Mouse (Mus musculus): ENCODE measurements at regions not wholly inside any gene's neighbourhood (a gene's known extent, or its start where the extent isn't known, plus 50 kb on each side); places are given as distances from the start of the nearest gene placed in this dataset.

DNA sequence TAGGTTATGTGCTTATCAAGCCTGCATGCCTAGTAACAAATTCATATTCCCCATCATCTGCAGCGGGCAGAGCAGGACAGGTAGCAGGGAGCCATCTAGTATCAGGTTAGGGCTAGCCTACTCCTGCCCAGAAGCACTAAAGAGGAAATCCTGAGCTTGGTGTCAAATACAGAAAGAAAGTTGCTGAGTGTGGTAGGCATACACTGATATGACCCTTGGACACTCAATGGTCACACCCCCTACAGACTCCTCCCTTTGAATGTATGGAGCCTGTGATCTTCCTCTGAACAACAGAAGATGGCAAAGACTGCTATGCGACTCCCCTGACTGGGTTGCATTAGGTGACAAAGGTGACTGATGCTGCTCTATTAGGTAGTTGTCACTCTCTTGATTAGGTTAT, 102.3 kb upstream of the Rapgef5 start:
- no peak for DNase-seq (ENCODE audit: extremely low spot score in 1 of 2, low spot score in 2 of 2)
- intact Hi-C loops (cut with DNase I), result no loop called here

DNA sequence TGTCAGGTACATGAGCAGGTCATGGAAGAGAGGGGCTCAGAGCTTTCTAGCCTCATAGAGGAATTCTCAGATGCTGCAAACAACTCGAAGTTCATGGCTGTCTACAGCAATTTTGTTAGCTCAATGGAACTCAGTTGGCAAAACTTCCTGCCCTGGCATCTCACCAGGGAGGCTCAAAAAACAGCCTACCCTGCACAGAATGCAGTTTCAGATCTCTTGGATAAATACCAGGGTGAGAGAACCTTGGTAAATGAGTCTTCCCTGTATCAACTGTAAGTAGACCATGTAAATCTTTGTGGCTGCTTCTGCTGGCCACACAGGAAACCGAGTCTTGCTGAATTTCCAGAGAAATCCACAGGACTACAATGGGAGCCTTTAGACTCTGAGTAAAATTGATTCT, 101.1 kb upstream of the Rapgef5 start:
- no peak for DNase-seq (ENCODE audit: extremely low spot score in 1 of 2, low spot score in 2 of 2)
- intact Hi-C loops (cut with DNase I), result no loop called here

DNA sequence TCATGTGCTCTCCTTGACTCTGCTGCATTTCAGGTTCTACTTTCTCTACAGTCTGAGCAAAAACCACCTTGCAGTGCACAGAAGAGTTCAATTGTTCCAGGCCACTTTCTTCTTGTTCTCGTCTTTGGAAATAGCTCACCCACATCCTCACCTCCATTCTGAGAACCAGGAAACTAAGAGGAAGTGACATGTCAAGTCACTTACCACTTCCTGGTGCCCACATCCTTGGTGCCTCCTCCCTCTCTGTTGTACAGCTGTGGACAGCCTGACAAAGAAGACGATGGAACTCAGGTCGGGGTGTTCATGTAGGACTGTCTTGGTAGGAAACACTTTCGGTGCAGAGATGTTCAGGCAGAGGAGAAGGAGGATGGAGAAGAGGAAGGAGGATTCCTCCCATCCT, 98.3 kb upstream of the Rapgef5 start:
- DNase-seq (ENCODE audit: extremely low spot score in 1 of 2, low spot score in 2 of 2), result no peak
- intact Hi-C loops (cut with DNase I), result no loop called here

DNA sequence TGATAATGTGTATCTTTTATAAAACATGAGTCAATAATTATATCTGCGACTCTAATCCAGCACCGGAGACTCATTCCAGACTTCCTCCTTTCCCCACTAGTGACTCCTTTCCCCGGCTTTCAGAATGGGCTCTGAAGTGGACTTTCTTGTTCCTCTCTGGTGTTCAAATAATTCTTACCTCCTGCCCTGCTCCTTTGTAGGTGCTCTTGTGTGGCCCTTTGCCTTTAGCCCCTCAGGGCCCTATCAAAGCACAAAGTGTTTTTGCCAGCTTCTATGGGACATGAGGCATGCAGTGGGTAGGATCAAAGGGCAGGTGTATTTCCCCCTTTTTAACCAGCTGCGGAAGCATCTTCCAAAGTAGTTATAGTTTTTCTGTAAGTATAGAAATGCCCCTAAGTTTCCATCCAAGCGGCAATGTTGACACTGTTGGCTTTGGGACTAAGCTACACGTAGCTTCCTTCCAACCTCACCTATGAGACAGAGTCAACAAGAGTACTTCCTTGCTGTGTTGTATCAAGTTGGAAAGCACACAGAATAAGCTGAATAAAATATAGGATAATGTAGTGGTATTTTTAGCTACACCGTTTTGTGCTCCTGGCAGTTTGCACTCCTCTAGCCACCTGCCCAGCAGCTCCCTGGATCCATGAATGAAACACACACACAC, 93.8 kb upstream of the Rapgef5 start:
- intact Hi-C loops (cut with DNase I), result no loop called here

DNA sequence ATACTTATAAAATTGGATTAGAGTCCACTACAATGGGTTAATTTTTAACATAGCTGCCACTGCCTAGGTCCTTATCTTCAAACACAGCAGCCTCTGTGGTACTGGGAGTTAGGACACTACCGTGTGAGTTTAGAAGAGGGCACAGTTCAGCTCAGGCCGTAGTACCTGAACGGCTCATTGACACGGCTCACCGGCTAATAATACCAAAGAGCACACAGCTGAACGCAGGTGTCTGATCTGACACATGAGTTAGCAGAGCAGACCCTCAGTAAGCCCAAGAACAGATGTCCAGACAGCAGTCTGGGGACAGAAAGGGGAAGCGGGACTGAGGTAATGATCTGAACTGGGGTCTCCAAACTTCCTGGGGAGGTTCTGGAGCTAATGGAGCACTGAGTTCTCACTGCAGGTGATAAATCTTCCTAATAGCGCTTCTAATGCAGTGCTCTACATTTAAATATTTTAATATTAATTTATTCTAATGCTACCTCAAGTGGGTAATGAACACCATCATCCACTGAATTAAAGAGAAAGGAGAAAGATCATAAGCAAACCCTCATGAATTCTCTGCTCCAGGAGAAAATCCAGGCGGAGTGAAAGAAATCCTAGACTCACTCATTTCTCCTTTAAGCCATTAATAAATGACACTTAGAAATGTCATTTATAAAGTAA, 90.8 kb upstream of the Rapgef5 start:
- intact Hi-C loops (cut with DNase I), result loop anchor here (5.0 kb wide), 1 partner anchor 162 kb away; no protein-coding TSS in a partner anchor
- no peak for DNase-seq (ENCODE audit: extremely low spot score in 1 of 2, low spot score in 2 of 2)

More for the DNA sequence above, 93.8 kb upstream of the Rapgef5 start:
- no peak for DNase-seq (ENCODE audit: extremely low spot score in 1 of 2, low spot score in 2 of 2)

DNA sequence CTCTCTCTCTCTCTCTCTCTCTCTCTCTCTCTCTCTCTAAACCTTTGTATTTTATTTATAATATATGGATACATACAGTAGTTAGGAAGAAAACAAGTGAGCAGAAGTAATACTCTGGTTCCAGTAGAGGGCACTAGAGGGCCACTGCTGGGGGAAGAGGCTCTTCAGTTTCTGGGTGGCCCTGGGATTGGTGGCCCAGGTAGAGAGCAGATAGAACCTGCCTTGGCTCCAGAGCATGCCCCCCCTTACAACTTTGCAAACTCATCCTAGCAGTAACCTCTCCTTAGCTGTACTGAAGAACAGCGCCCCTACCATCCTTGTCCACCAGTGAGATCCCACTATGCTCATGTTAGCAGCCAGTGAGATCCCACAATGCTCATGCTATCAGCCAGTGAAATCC, 88.8 kb upstream of the Rapgef5 start:
- peak; percentile 34 to 56 for DNase-seq (ENCODE audit: extremely low spot score in 1 of 2, low spot score in 2 of 2)
- intact Hi-C loops (cut with DNase I), result loop anchor here (5.0 kb wide), 1 partner anchor 160 kb away; no protein-coding TSS in a partner anchor

DNA sequence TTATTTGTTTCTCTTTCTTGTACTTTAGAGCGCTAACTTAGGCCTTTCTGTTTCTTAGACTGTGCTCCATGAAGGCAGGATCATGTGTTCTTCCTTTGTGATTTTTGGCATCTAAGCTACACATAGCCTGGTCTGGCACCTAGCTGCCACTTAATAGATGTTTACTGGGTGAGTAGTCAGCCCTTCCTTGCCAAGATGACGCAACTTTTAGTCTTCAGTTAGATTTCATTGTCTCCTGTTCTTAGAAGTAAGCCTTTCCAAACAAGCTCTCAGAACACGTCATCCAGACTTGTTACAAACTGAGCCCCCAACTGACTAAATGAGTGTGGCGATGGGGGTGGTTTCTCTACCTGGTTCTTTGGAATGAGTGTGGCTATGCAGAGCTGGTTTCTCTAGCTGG, 85.4 kb upstream of the Rapgef5 start:
- no peak for DNase-seq (ENCODE audit: extremely low spot score in 1 of 2, low spot score in 2 of 2)
- intact Hi-C loops (cut with DNase I), result loop anchor here (5.0 kb wide), 1 partner anchor 101 kb away; no protein-coding TSS in a partner anchor

DNA sequence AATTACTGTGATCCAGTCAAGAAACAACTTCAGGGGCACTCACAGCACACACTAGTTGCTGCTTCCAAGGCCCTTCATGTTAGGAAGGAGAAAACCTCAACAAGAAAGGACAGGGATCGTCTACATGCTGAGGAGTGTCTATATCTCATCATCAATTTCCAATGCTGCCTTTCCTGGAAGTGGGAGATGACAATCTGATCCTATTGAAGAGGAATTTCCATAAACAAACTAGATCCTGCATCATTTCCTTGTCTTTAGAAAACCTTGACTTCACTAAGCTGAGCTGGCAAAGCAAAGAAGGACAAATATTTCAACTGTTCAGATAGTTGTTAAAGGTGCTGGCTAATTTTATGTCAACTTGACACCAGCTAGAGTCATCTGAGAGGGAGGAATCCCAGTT, 83.5 kb upstream of the Rapgef5 start:
- DNase-seq (ENCODE audit: extremely low spot score in 1 of 2, low spot score in 2 of 2), result no peak
- intact Hi-C loops (cut with DNase I), result loop anchor here (5.0 kb wide), 1 partner anchor 100 kb away; no protein-coding TSS in a partner anchor

DNA sequence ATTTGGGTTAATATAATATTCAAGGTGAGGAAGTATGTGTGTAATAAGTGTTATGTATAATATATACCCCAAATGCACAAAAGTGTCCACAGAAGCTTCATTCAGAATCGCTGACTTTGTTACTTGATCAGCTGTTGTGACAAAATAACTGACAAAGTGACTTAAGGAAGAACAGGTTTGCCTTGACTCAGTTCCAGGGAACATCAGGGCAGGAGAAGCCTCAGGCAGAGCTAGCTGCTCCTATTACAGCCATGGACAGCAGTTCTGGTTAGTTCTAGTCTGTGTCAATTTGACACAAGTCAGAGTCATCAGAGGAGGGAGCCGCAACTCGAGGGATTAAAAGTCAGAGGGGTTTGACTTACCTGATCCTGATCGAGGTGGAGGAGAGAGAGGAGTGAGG, 79.3 kb upstream of the Rapgef5 start:
- intact Hi-C loops (cut with DNase I), result no loop called here
- no peak for DNase-seq (ENCODE audit: extremely low spot score in 1 of 2, low spot score in 2 of 2)

DNA sequence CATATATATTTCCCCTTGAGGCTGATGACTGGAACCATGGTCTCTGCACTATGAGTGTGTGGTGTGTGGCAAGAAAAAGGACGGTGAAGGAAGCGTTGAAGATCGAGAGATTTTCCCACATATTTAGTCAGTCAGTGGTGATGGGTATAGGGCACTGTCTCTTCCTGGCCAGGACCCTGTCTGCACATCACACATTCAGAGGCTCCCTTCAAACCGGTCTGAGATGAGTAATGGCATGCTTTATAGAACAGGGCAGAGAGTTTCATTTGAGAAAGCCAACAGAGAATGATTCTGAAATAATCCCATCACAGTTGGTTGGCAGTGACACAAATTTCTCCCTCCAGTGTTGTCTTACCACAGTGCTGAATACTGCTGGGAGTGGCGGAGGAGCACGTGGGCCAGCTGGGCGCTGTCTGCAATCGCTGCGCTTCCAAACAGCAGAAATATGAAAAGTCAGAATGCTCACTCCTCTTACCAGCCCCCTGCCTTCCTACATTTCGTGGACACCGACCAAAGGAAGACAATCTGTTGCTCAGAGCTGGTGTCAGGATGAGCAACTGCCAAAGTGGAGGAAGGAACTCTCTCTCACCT, 77.2 kb upstream of the Rapgef5 start:
- intact Hi-C loops (cut with DNase I), result no loop called here
- DNase-seq (ENCODE audit: extremely low spot score in 1 of 2, low spot score in 2 of 2), result peak; percentile 51 to 68

DNA sequence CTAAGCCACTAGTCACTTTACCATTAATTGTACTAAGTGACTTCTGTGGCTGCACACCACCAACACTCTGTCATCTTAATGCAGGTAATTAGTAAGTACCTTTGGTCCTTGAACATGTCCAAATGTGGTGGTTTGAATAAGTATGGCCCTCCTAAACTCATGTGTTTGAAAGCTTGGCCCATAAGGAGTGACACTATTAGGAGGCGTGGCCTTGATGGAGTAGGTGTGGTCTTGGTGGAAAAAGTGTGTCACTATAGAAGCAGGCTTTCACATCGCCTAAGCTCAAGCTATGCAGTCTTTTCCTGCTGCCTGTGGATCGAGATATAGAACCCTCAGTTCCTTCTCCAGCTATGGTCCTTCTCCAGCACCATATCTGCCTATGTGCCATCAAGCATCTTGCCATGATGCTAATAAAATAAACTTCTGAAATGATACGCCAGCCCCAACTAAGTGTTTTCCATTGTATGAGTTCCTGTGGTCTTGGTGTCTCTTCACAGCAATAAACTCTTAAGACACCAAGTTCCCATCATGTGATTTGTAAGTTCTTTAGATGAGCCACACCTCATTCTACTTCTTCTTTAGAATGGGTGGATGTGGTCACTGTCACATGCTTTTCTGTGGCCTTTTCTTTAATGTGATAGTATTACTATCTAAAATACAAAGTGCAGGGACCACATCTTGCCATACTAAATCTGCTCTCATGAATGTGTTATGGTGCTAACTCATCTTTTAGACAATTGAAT, 71.9 kb upstream of the Rapgef5 start:
- intact Hi-C loops (cut with DNase I), result no loop called here
- DNase-seq (ENCODE audit: extremely low spot score in 1 of 2, low spot score in 2 of 2), result no peak

DNA sequence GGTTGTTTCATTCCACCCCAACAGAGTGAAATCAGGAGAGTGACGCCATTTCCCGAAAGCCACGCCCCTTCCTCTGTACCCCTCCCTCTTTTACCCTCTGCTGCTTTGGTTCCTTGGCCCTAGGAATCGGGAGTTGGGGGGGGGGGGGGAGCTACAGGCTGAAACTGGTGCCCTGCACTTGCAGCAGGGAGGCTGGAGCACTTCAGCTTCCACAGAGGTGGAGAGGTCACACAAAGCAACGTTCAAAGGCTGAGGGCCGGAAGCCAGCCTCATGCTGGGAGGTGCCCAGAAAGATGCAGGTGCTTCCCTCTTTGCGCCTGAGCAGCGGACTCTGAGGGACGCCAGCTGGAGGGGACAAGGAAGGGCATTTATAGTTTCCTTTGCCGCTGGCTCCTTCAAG, 69.1 kb upstream of the Rapgef5 start:
- DNase-seq (ENCODE audit: extremely low spot score in 1 of 2, low spot score in 2 of 2), result peak in 1 of 2 experiments; percentile 77
- intact Hi-C loops (cut with DNase I), result no loop called here

DNA sequence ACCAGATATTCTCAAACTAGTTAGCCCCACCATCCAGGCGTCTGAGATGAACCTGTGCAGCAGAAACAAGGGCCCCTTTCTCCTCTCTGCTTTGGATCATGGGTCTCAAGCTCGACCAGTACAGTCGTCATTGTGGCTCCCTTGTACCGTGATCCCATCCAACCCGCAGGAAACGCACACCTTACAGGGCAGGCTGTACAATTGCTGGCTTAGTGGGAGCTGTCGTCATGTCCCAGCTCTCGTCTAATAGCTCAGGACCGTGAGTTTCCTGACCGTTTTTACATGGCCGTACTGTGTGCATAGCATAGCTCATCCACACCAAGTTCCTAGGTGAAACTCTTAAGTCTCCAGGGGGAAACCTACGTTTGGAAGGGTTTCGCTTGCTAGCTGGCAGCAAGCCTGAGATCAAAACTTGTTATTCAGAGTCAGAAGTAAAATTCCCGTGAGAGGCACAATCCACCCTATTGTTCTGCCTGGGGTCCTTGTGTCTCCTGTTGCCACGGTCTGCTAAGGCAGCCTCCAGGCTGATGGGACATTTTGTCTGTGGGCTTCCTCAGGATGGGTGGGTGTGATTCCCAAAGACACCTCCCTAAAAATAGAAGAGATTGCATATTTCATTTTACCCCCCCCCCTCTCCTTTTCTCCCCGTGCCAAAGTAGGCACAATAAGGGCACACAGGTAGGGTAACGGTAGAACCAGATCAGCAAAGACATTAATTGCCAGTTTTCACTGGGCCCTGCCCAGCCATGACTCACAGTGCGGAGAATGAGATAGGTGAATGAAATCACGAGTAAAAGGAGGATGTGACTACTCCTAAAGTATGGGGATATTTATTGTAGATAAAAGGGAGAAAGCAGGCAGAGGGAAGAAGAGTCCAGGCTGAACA, 68.2 kb upstream of the Rapgef5 start:
- no peak for DNase-seq (ENCODE audit: extremely low spot score in 1 of 2, low spot score in 2 of 2)
- intact Hi-C loops (cut with DNase I), result no loop called here

DNA sequence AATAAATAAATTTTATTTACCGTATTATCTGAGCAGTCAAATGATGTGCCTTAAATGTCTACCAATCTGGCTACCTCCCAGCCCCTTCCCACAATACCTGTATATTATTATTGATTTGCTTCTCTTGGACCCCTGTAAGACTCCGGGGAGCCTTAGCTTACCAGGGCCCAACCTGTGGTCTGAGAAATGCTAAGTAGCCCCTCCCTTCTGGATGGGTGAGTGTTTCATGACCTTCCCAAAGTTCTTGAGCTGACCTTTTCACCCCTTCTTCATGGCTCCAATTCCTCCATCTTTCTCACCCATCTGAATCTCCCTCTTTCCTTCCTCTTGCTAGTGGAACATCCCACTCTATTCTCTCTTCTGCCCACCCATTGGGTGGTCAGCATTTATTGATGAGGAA, 67.2 kb upstream of the Rapgef5 start:
- intact Hi-C loops (cut with DNase I), result no loop called here
- no peak for DNase-seq (ENCODE audit: extremely low spot score in 1 of 2, low spot score in 2 of 2)

DNA sequence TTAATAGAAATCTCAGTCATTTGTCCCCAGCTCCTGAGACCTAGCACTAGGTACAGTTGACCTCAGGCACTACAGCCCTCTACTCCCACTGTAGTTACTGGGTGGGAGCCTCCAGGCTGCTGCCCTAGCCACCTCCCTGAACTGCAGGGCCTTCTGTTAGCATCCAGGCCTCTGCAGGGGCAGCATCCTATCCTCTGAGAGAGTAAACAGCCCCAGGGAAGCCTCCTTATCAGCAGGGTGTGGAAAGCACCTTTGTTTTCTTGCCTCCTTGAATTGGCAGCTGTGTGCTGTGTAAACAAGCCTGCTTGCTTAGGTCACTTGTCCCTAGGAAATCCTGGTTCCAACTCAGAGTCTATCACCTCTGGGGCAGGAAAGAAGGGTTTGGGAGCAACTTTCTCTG, 66.2 kb upstream of the Rapgef5 start:
- intact Hi-C loops (cut with DNase I), result no loop called here
- DNase-seq (ENCODE audit: extremely low spot score in 1 of 2, low spot score in 2 of 2), result peak in 1 of 2 experiments; percentile 51

DNA sequence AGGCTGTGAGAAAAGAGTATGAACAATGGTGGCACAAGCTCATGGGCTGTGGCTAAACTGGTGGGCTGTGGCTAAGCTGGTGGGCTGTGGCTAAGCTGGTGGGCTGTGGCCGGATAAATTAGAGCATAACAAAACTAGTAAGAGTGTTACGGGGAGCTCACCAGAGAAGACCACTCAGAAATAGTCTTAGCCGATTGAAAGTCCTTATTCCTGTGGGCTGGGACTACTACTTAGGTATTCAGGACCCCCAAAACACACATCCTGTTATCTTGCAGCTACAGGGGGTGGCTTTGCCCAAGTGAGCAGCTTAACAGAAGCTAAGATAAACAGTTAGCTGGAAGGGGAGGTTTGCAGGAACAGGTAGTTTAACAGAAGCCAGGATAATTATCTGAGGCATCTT, 65.4 kb upstream of the Rapgef5 start:
- DNase-seq (ENCODE audit: extremely low spot score in 1 of 2, low spot score in 2 of 2), result no peak
- intact Hi-C loops (cut with DNase I), result no loop called here

DNA sequence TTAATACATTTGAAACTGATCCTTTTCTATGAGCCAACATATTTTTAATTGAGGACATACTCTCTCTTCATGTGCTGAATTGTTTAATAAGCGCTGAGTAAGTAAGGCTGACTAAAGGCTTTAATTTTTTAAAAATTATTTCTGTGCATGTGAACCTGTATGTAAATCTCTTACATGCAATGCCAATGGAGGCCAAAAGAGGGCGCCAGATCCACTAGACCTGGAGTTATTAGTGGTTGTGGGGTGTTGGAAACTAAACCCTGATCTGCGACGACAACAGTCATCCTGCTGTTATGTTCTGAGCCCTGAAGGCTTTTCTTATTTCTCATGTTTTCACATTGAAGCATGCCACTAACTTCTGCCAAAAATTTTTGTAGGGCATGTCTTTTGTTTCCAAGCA, 64.8 kb upstream of the Rapgef5 start:
- DNase-seq (ENCODE audit: extremely low spot score in 1 of 2, low spot score in 2 of 2), result no peak
- intact Hi-C loops (cut with DNase I), result no loop called here

DNA sequence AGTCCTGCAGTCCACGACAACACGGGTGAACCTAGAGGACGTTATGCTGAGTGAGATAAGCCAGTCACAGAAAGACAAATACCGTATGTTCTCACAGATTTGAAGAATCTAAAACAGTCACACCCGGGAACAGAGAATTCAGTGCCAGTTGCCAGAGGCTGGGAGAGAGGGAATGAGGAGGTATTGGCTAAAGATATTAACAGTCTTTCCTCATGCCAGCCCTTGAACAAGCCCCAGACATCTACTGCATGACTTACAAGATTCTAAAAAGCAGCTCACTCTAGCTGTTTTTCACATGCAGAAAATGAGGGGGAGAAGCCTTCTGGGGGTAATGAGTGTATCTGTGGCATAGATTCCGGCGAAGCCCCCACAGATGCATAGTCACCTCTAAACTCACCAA, 60.5 kb upstream of the Rapgef5 start:
- DNase-seq (ENCODE audit: extremely low spot score in 1 of 2, low spot score in 2 of 2), result no peak
- intact Hi-C loops (cut with DNase I), result no loop called here
